Mouse (Mus musculus) megakaryocyte, embryonic 14.5 days (primary cell): ENCODE measurements around the gene Flt1. TPM values are rescaled to one million over a fixed set of nuclear protein-coding genes. Genes with fewer than 3 reads are reported as not detected.
A peak's percentile ranks its signal among the peaks of the same experiment; 100 is the strongest.

Experiments used
- H3K27me3 ChIP-seq: replicated peaks from 2 replicates; pipeline ENCODE3; 2012; ENCODE audit warnings: inconsistent platforms
- H3K36me3 ChIP-seq: replicated peaks from 2 replicates; pipeline ENCODE3; 2012; ENCODE audit warnings: low read length, inconsistent platforms, mixed read lengths
- H3K4me1 ChIP-seq: 2 replicates; pipeline ENCODE4 v1.6.1; 2012; ENCODE audit warnings: inconsistent platforms
- H3K4me3 ChIP-seq: replicated peaks from 2 replicates; pipeline ENCODE3; 2012; ENCODE audit warnings: moderate library complexity, mild to moderate bottlenecking, inconsistent platforms
- H3K9me3 ChIP-seq: 2 replicates; pipeline ENCODE4 v1.6.1; 2012; ENCODE audit warnings: inconsistent platforms
- FLI1 ChIP-seq: IDR thresholded peaks from 2 replicates; pipeline ENCODE4 v1.6.1; 2012; ENCODE audit warnings: low read length, inconsistent platforms, mixed read lengths
- GATA1 ChIP-seq: IDR thresholded peaks from 3 replicates; pipeline ENCODE4 v1.6.1; 2012; ENCODE audit warnings: mixed read lengths, low read length, inconsistent platforms, borderline replicate concordance
- polyA plus RNA-seq: library from polyadenylated mRNA; stranded (reverse); fragments of >175 nt; gene quantifications from 2 replicates; pipeline ENCODE4 v1.2.3, GENCODE M21; 2012; ENCODE audit warnings: low replicate concordance; ENCODE audit not compliant: insufficient read depth

Gene Flt1
- polyA plus RNA-seq, 1 experiment, result 0.36 TPM

GRCm38 (mm10) chr5:147601460-147602360 lies 124.1 kb downstream of the Flt1 start:
- no peak overlapping the region for H3K4me3 ChIP-seq
- peaks cover 4% of the 10 kb centered on the region; the same call in 1 of the 2 replicates for H3K4me1 ChIP-seq
- TF ChIP-seq FLI1 (no peak), GATA1 (no peak)
- peaks cover 12% of the 10 kb centered on the region for H3K9me3 ChIP-seq
- H3K27me3 ChIP-seq, result peaks cover 54% of the 10 kb centered on the region
- no peaks in the 10 kb centered on the region for H3K36me3 ChIP-seq

- H3K4me3 ChIP-seq, result no peak overlapping the region
- no peaks in the 10 kb centered on the region for H3K36me3 ChIP-seq
- peaks cover 51% of the 10 kb centered on the region for H3K27me3 ChIP-seq
- no peak for TF ChIP-seq GATA1
- no peak for TF ChIP-seq FLI1
- peaks cover 4% of the 10 kb centered on the region; the same call in 1 of the 2 replicates for H3K4me1 ChIP-seq
- H3K9me3 ChIP-seq, result peaks cover 18% of the 10 kb centered on the region
These were observed 128.0 kb downstream of the Flt1 start for GRCm38 (mm10) chr5:147597825-147598224.

GRCm38 (mm10) chr5:147589814-147590213 lies 136.0 kb downstream of the Flt1 start:
- TF ChIP-seq FLI1 (no peak), GATA1 (no peak)
- Histone ChIP-seq H3K9me3 (peaks cover 18% of the 10 kb centered on the region), H3K4me3 (no peak overlapping the region), H3K36me3 (no peaks in the 10 kb centered on the region), H3K4me1 (peaks cover 19% of the 10 kb centered on the region), H3K27me3 (peaks cover 32% of the 10 kb centered on the region)

- Histone ChIP-seq H3K4me1 (peaks cover 34% of the 10 kb centered on the region), H3K9me3 (peaks cover 5% of the 10 kb centered on the region; the same call in 1 of the 2 replicates), H3K4me3 (no peak overlapping the region), H3K27me3 (peaks cover 25% of the 10 kb centered on the region), H3K36me3 (no peaks in the 10 kb centered on the region)
- TF ChIP-seq GATA1 (no peak), FLI1 (no peak)
These were observed 140.7 kb downstream of the Flt1 start for GRCm38 (mm10) chr5:147585070-147585469.

GRCm38 (mm10) chr5:147584648-147585047 lies 141.2 kb downstream of the Flt1 start:
- no peak for TF ChIP-seq GATA1
- no peak for TF ChIP-seq FLI1
- Histone ChIP-seq H3K9me3 (peaks cover 9% of the 10 kb centered on the region), H3K27me3 (peaks cover 22% of the 10 kb centered on the region), H3K36me3 (no peaks in the 10 kb centered on the region), H3K4me1 (peaks cover 29% of the 10 kb centered on the region), H3K4me3 (no peak overlapping the region)

- peaks cover 27% of the 10 kb centered on the region for H3K4me1 ChIP-seq
- H3K36me3 ChIP-seq, result peaks cover 3% of the 10 kb centered on the region
- peaks cover 15% of the 10 kb centered on the region for H3K9me3 ChIP-seq
- peak overlapping the region; percentile 81 for H3K4me3 ChIP-seq
- TF ChIP-seq GATA1 (no peak), FLI1 (no peak)
- peaks cover 18% of the 10 kb centered on the region for H3K27me3 ChIP-seq
These were observed 142.0 kb downstream of the Flt1 start for GRCm38 (mm10) chr5:147583702-147584298.

GRCm38 (mm10) chr5:147580181-147580580 lies 145.6 kb downstream of the Flt1 start:
- peaks cover 40% of the 10 kb centered on the region for H3K4me1 ChIP-seq
- H3K36me3 ChIP-seq, result peaks cover 3% of the 10 kb centered on the region
- no peak overlapping the region for H3K4me3 ChIP-seq
- TF ChIP-seq GATA1, result no peak
- no peak for TF ChIP-seq FLI1
- H3K27me3 ChIP-seq, result peaks cover 16% of the 10 kb centered on the region
- H3K9me3 ChIP-seq, result peaks cover 23% of the 10 kb centered on the region

- peaks cover 37% of the 10 kb centered on the region for H3K4me1 ChIP-seq
- TF ChIP-seq FLI1, result no peak
- no peak for TF ChIP-seq GATA1
- peaks cover 14% of the 10 kb centered on the region for H3K27me3 ChIP-seq
- peaks cover 23% of the 10 kb centered on the region for H3K9me3 ChIP-seq
- peaks cover 3% of the 10 kb centered on the region for H3K36me3 ChIP-seq
- no peak overlapping the region for H3K4me3 ChIP-seq
These were observed 146.1 kb downstream of the Flt1 start for GRCm38 (mm10) chr5:147579691-147580090.

- Histone ChIP-seq H3K27me3 (peaks cover 11% of the 10 kb centered on the region), H3K4me3 (no peak overlapping the region), H3K36me3 (peaks cover 3% of the 10 kb centered on the region), H3K4me1 (peaks cover 37% of the 10 kb centered on the region), H3K9me3 (peaks cover 23% of the 10 kb centered on the region)
- TF ChIP-seq FLI1 (no peak), GATA1 (no peak)
These were observed 146.7 kb downstream of the Flt1 start for GRCm38 (mm10) chr5:147579148-147579547.

- Histone ChIP-seq H3K9me3 (peaks cover 23% of the 10 kb centered on the region), H3K27me3 (peaks cover 11% of the 10 kb centered on the region), H3K4me1 (peaks cover 44% of the 10 kb centered on the region), H3K4me3 (peak overlapping the region; percentile 14), H3K36me3 (peaks cover 3% of the 10 kb centered on the region)
- TF ChIP-seq GATA1, result no peak
- TF ChIP-seq FLI1, result no peak
These were observed 148.8 kb downstream of the Flt1 start for GRCm38 (mm10) chr5:147577003-147577402.
